Mouse (Mus musculus): ENCODE measurements around the gene Ptrh2.

DNA sequence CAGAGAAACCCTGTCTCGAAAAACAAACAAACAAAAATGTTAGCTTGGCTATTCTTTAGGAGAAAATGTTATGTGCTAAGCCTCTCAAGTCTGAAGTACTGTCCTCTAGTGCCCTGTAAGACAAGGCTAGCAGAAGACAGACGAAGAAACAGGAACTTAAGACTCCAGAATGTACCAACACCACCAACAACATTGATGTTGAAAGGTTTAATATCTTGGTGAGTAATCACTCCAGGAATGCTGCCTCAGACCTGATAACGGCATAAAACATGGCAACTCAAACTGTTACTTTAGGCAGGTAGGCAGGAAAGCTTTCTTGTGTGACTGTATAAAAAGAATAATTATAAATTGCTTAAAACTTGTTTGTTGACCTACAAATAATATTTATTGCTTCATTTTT, 40.2 kb downstream of the Ptrh2 start:
- TF ChIP-seq CTCF (IDR thresholded peaks at IDR 0.05), result no peak
- no peak for TF ChIP-seq POLR2A (IDR thresholded peaks at IDR 0.05; ENCODE audit: insufficient read depth, low read depth, low read length)

Data from heart, adult 2 months (tissue).